Mouse (Mus musculus): ENCODE measurements around the gene Lrrc29.

GRCm38 (mm10) chr8:105265128-105265527 lies 61.0 kb downstream of the Lrrc29 start:
- no peak for TF ChIP-seq CTCF (conservative IDR thresholded peaks at IDR 0.05; ENCODE audit: low read length)
- TF ChIP-seq POU5F1 (IDR thresholded peaks at IDR 0.05; ENCODE audit: borderline replicate concordance, low read length), result no peak

All from E14TG2a.4 (cell line).